In genomic region chr2:163676321-163676720, GRCm38 (mm10) we compare ENCODE assay signal across 11 mouse cellular contexts. TPM values are rescaled to one million over a fixed set of nuclear protein-coding genes. Genes with fewer than 3 reads are reported as not detected.
A peak's percentile ranks its signal among the peaks of the same experiment; 100 is the strongest.
DNase-seq lines count a peak whose midpoint lies in the region; ATAC-seq and TF ChIP-seq lines count a peak whose summit lies in the region.
"Had no signal": no experiment of that assay in that cellular context is flagged by ENCODE, and none has a peak within 500 bp of the region (broad histone marks: within the 10 kb centered on the region; RNA-seq: fewer than 3 reads in every experiment).

No protein-coding gene starts in this region.

- no peak overlapping the region for H3K4me2 ChIP-seq in heart, embryonic 11.5 days
- peak overlapping the region; percentile 26; the same call in 1 of the 2 replicates for H3K4me2 ChIP-seq in embryonic facial prominence, embryonic 15.5 days (replicated peaks)
- H3K4me2 ChIP-seq: hindbrain, embryonic 15.5 days had no signal

- no peak for DNase-seq in heart, postnatal 36 days
- DNase-seq in liver, adult 2 months (ENCODE audit: extremely low read depth, low read depth, low spot score): no peak
- no peak for DNase-seq in liver
- DNase-seq in right cerebral cortex, postnatal 14 days: no peak
- DNase-seq in cerebellum, postnatal 14 days: no peak
- DNase-seq: lung, postnatal 14 days; right cerebral cortex, adult 18-20 months had no signal

- H3K9ac ChIP-seq in heart, embryonic 11.5 days (ENCODE audit: low read depth, low read length): no peak overlapping the region
- no peak overlapping the region for H3K9ac ChIP-seq in liver, adult 2 months (ENCODE audit: low read depth, low read length)
- H3K9ac ChIP-seq in embryonic facial prominence, embryonic 15.5 days: no peak overlapping the region
- H3K9ac ChIP-seq: hindbrain, embryonic 15.5 days had no signal

- no peaks in the 10 kb centered on the region for H3K9me3 ChIP-seq in heart, embryonic 11.5 days (replicated peaks; ENCODE audit: control insufficient read depth, low read length)
- H3K9me3 ChIP-seq in embryonic facial prominence, embryonic 15.5 days (replicated peaks): no peaks in the 10 kb centered on the region
- H3K9me3 ChIP-seq: hindbrain, embryonic 15.5 days had no signal

- no peaks in the 10 kb centered on the region for H3K36me3 ChIP-seq in heart, embryonic 11.5 days (ENCODE audit: control insufficient read depth, insufficient read depth, low read length)
- H3K36me3 ChIP-seq in liver, adult 2 months (ENCODE audit: control insufficient read depth, insufficient read depth, low read length): no peaks in the 10 kb centered on the region
- no peaks in the 10 kb centered on the region for H3K36me3 ChIP-seq in embryonic facial prominence, embryonic 15.5 days
- H3K36me3 ChIP-seq: hindbrain, embryonic 15.5 days had no signal

- TF ChIP-seq POLR2A in liver, adult 2 months (IDR thresholded peaks at IDR 0.05; ENCODE audit: extremely low read depth, insufficient read depth, low read length): no peak
- no peak for TF ChIP-seq POLR2A in olfactory bulb, adult 2 months (IDR thresholded peaks at IDR 0.05; ENCODE audit: insufficient read depth, low read depth, low read length)

- 92% methylated on average over 4 of the region's 4 CpGs for WGBS in heart, embryonic 11.5 days (ENCODE audit: insufficient replicate concordance)
- 83% methylated on average over 4 of the region's 4 CpGs for WGBS in liver, adult 2 months
- WGBS in embryonic facial prominence, embryonic 15.5 days: 88% methylated on average over 4 of the region's 4 CpGs
- WGBS in olfactory bulb, adult 2 months: 81% methylated on average over 4 of the region's 4 CpGs

- peaks cover 19% of the 10 kb centered on the region for H3K4me1 ChIP-seq in heart, embryonic 11.5 days (ENCODE audit: control insufficient read depth, insufficient read depth, low read length)
- peaks cover 6% of the 10 kb centered on the region for H3K4me1 ChIP-seq in liver, adult 2 months (ENCODE audit: control insufficient read depth, insufficient read depth, low read length)
- peaks cover 36% of the 10 kb centered on the region for H3K4me1 ChIP-seq in embryonic facial prominence, embryonic 15.5 days
- H3K4me1 ChIP-seq in olfactory bulb, adult 2 months (ENCODE audit: control insufficient read depth, insufficient read depth, low read length): peaks cover 31% of the 10 kb centered on the region

- ATAC-seq in heart, embryonic 11.5 days (replicated peaks; ENCODE audit: insufficient number of reproducible peaks, low FRiP score, low TSS enrichment): no peak
- no peak for ATAC-seq in embryonic facial prominence, embryonic 15.5 days (ENCODE audit: insufficient number of reproducible peaks, low FRiP score, low TSS enrichment, low read depth)

- H3K27ac ChIP-seq in heart, embryonic 11.5 days (ENCODE audit: low read depth, low read length): peak overlapping the region; percentile 78
- peak overlapping the region; percentile 5; the same call in 1 of the 2 replicates for H3K27ac ChIP-seq in liver, adult 2 months (replicated peaks; ENCODE audit: insufficient read depth, low read depth, low read length)
- H3K27ac ChIP-seq in embryonic facial prominence, embryonic 15.5 days (replicated peaks): peak overlapping the region; percentile 87
- H3K27ac ChIP-seq in olfactory bulb, adult 2 months (ENCODE audit: insufficient read depth, low read depth, low read length): peak overlapping the region; percentile 94
- H3K27ac ChIP-seq: hindbrain, embryonic 15.5 days had no signal

- no peak overlapping the region for H3K4me3 ChIP-seq in heart, embryonic 11.5 days (ENCODE audit: low read depth, low read length)
- no peak overlapping the region for H3K4me3 ChIP-seq in liver, adult 2 months (ENCODE audit: insufficient read depth, low read depth, low read length)
- H3K4me3 ChIP-seq in embryonic facial prominence, embryonic 15.5 days (replicated peaks): no peak overlapping the region
- H3K4me3 ChIP-seq in olfactory bulb, adult 2 months (ENCODE audit: insufficient read depth, low read depth, low read length): no peak overlapping the region
- H3K4me3 ChIP-seq: hindbrain, embryonic 15.5 days had no signal

- peaks cover 34% of the 10 kb centered on the region for H3K79me2 ChIP-seq in liver, adult 2 months (ENCODE audit: control insufficient read depth, insufficient read depth, low read length)

- no peak for TF ChIP-seq CTCF in liver, adult 2 months (IDR thresholded peaks at IDR 0.05; ENCODE audit: low read depth, low read length)
- no peak for TF ChIP-seq CTCF in olfactory bulb, adult 2 months (IDR thresholded peaks at IDR 0.05; ENCODE audit: insufficient read depth, low read depth, low read length)

- no peaks in the 10 kb centered on the region for H3K27me3 ChIP-seq in heart, embryonic 11.5 days (ENCODE audit: control insufficient read depth, insufficient read depth, low read length)
- no peaks in the 10 kb centered on the region for H3K27me3 ChIP-seq in liver, adult 2 months (ENCODE audit: control insufficient read depth, insufficient read depth, low read length)
- no peaks in the 10 kb centered on the region for H3K27me3 ChIP-seq in embryonic facial prominence, embryonic 15.5 days
- H3K27me3 ChIP-seq: hindbrain, embryonic 15.5 days had no signal

- intact Hi-C loops in heart, postnatal 36 days (cut with DNase I): no loop called here

RNA-seq across cellular contexts. Expression of gene Pkig, which starts 18.1 kb away (rescaled TPM):
- 249 and 252 TPM in 2 replicates for polyA plus RNA-seq in heart, embryonic 11.5 days (2014; fragmentation: Nextera tagmentation; extraction: Ambion mirVana)
- total RNA-seq in heart, postnatal 36 days (2021): 100 to 1,000 TPM; 221 to 229 TPM
- total RNA-seq in liver, adult 2 months (2014; rRNA removed): 13.2 and 17.2 TPM in 2 replicates
- 35.0 and 35.2 TPM in 2 replicates for polyA plus RNA-seq in liver, adult 2 months (2012; rRNA removed)
- 152 and 155 TPM in 2 replicates for polyA plus RNA-seq in embryonic facial prominence, embryonic 15.5 days (2015; fragmentation: Nextera tagmentation; extraction: Ambion mirVana)
- not detected in 2 replicates for polyA plus RNA-seq in olfactory bulb, adult 2 months (2012; ENCODE audit: insufficient read depth, insufficient read length, low replicate concordance, missing spikeins)

RNA-seq across cellular contexts. Expression of gene Serinc3, which starts 31.4 kb away (rescaled TPM):
- polyA plus RNA-seq in heart, embryonic 11.5 days (2014; fragmentation: Nextera tagmentation; extraction: Ambion mirVana): 77.5 and 79.0 TPM in 2 replicates
- 100 to 1,000 TPM; 316 to 421 TPM for total RNA-seq in heart, postnatal 36 days (2021)
- total RNA-seq in liver, adult 2 months (2014; rRNA removed): 123 TPM in 2 replicates
- 122 and 124 TPM in 2 replicates for polyA plus RNA-seq in liver, adult 2 months (2012; rRNA removed)
- 39.4 and 40.8 TPM in 2 replicates for polyA plus RNA-seq in embryonic facial prominence, embryonic 15.5 days (2015; fragmentation: Nextera tagmentation; extraction: Ambion mirVana)
- polyA plus RNA-seq in olfactory bulb, adult 2 months (2012; ENCODE audit: insufficient read depth, insufficient read length, low replicate concordance, missing spikeins): 82.6 TPM in 1 of 2 replicates, not detected in the other

Comparison
In these comparisons a context has a peak if more than half of its experiments do, and no peak if none do; other contexts are left out.
1. H3K27ac ChIP-seq: peak in every context shown above with its lines; median percentile 94 in olfactory bulb, adult 2 months; 87 in embryonic facial prominence, embryonic 15.5 days; 78 in heart, embryonic 11.5 days; 5 in liver, adult 2 months.
2. RNA of gene Pkig, which starts 18.1 kb away (polyA plus RNA-seq): 249 to 252 TPM in heart, embryonic 11.5 days, 152 to 155 TPM in embryonic facial prominence, embryonic 15.5 days and 35.0 to 35.2 TPM in liver, adult 2 months; not detected in olfactory bulb, adult 2 months; every median in the first group is over 10 times any median in the second.